18 mouse cellular contexts compared by ENCODE assay signal in the genomic region with DNA sequence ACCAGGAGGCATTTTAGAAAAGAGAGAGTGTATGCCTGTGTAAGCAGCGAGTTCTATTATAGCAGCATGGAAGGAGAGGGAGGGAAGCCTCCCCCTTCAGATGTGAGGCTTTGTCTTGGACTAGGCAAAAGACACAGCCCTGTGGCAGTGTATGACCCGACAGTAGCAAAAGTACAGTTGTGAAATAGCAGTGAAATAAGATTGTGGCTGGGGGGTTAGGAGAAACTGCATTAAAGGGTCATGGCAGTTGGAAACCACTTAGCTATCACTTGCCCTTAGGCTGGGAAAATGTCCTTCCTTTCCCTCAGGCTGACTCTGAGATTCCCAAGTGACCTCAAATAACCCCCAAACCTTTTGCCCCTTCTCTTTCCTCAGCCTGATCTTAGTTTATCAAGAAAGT.
"Had no signal": no experiment of that assay in that cellular context is flagged by ENCODE, and none has a peak within 500 bp of the region (broad histone marks: within the 10 kb centered on the region; RNA-seq: fewer than 3 reads in every experiment).

No protein-coding gene starts in this region.

- ATAC-seq: hindbrain, postnatal 0 days; intestine, embryonic 16.5 days; liver, embryonic 12.5 days had no signal

- DNase-seq: gastrocnemius, adult 2 months; gastrocnemius, postnatal 10 days; gastrocnemius, postnatal 25 days; heart, adult 11 months; heart, adult 2 months; heart, postnatal 14 days; heart, postnatal 36 days; kidney, adult 11 months; kidney, adult 2 months; kidney, adult 9 months; kidney, postnatal 14 days; kidney, postnatal 36 days; layer of hippocampus, adult 9-11 months; layer of hippocampus, postnatal 36 days; left cerebral cortex, postnatal 4 days had no signal
